ENCODE assay signal across 20 mouse cellular contexts in the genomic region with DNA sequence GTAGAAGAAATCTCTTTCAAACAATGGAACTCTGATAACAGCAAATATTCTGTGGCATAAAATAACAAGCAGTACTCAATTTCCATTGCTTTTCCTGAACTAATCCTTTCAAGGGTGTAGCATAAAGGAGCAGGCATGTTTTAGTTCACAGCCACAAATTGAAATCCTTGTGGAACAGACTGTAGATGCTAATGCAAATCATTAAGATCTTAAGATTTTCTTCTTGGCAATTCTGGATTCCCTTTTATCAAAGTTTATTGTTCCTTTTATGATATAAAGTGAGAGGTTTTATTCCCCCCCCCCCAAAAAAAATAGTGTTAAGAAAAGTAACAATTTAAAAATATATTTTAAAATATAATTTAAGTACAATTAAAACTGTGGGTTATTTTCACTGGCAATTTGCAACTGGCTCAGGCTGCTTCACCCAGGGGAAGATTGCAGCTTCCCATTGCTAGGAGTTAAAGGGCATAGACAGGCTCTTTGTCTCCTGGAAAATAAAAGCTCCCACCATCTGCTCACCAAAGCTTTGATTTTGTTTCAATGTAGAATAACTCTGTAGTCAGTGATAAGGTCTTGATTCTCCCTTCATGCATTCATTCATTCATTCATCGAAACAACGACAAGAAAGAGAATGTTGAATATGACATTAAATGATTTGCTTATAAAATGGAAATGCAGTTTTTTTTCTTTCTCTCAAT. TPM values are rescaled to one million over a fixed set of nuclear protein-coding genes. Genes with fewer than 3 reads are reported as not detected.
A peak's percentile ranks its signal among the peaks of the same experiment; 100 is the strongest.
DNase-seq lines count a peak whose midpoint lies in the region; ATAC-seq and TF ChIP-seq lines count a peak whose summit lies in the region.
"Had no signal": no experiment of that assay in that cellular context is flagged by ENCODE, and none has a peak within 500 bp of the region (broad histone marks: within the 10 kb centered on the region; RNA-seq: fewer than 3 reads in every experiment).

No protein-coding gene starts in this region.

- peak; percentile 52 for DNase-seq in embryo, embryonic 10.5 days (ENCODE audit: low spot score)
- DNase-seq in hindbrain, postnatal 0 days (ENCODE audit: low spot score) = peak; percentile 31
- no peak for DNase-seq in urinary bladder, postnatal 36 days (ENCODE audit: low spot score in 2 of 2)
- no peak for DNase-seq in kidney, postnatal 4 days
- DNase-seq in gastrocnemius, adult 18-20 months (ENCODE audit: low spot score) = no peak
- DNase-seq: B cell, adult 2 months; cerebellum, adult 11 months; gastrocnemius, postnatal 36 days; kidney, adult 8-10 months; lung, postnatal 14 days; right cerebral cortex, postnatal 14 days; thymus, postnatal 36 days had no signal

- H3K9ac ChIP-seq in forebrain, embryonic 15.5 days (replicated peaks) = no peak overlapping the region
- no peak overlapping the region for H3K9ac ChIP-seq in hindbrain, postnatal 0 days (replicated peaks; ENCODE audit: low read length)
- H3K9ac ChIP-seq in neural tube, embryonic 12.5 days = no peak overlapping the region
- H3K9ac ChIP-seq in kidney, embryonic 15.5 days = no peak overlapping the region
- H3K9ac ChIP-seq: embryonic facial prominence, embryonic 15.5 days; limb, embryonic 13.5 days; liver, embryonic 15.5 days had no signal

- no peak overlapping the region for H3K4me2 ChIP-seq in forebrain, embryonic 15.5 days (replicated peaks)
- no peak overlapping the region for H3K4me2 ChIP-seq in hindbrain, postnatal 0 days (ENCODE audit: low read depth, low read length)
- no peak overlapping the region for H3K4me2 ChIP-seq in neural tube, embryonic 12.5 days (replicated peaks)
- no peak overlapping the region for H3K4me2 ChIP-seq in kidney, embryonic 15.5 days
- H3K4me2 ChIP-seq: embryonic facial prominence, embryonic 15.5 days; limb, embryonic 13.5 days; liver, embryonic 15.5 days had no signal

- H3K4me3 ChIP-seq in forebrain, embryonic 15.5 days = no peak overlapping the region
- no peak overlapping the region for H3K4me3 ChIP-seq in hindbrain, postnatal 0 days (ENCODE audit: low read length)
- no peak overlapping the region for H3K4me3 ChIP-seq in neural tube, embryonic 12.5 days
- H3K4me3 ChIP-seq in kidney, embryonic 15.5 days (replicated peaks) = no peak overlapping the region
- H3K4me3 ChIP-seq: embryonic facial prominence, embryonic 15.5 days; limb, embryonic 13.5 days; liver, embryonic 15.5 days had no signal

- ATAC-seq in forebrain, embryonic 15.5 days (replicated peaks) = peak; percentile 82
- ATAC-seq in hindbrain, postnatal 0 days = no peak
- 0 out of 2 replicates have a peak, but pooled peaks have one; percentile 65 for ATAC-seq in neural tube, embryonic 12.5 days (ENCODE audit: low FRiP score, low read depth)
- ATAC-seq in kidney, embryonic 15.5 days (replicated peaks; ENCODE audit: low FRiP score) = no peak

- no peak for TF ChIP-seq CTCF in hindbrain, postnatal 0 days (IDR thresholded peaks at IDR 0.05; ENCODE audit: low read depth)

- 34% methylated on average over 2 of the region's 2 CpGs for WGBS in forebrain, embryonic 15.5 days
- 20% methylated on average over 2 of the region's 2 CpGs for WGBS in hindbrain, postnatal 0 days
- WGBS in neural tube, embryonic 12.5 days = 40% methylated on average over 2 of the region's 2 CpGs
- 91% methylated on average over 2 of the region's 2 CpGs for WGBS in kidney, embryonic 15.5 days

- peak overlapping the region; percentile 32 for H3K27ac ChIP-seq in forebrain, embryonic 15.5 days (replicated peaks)
- H3K27ac ChIP-seq in hindbrain, postnatal 0 days = no peak overlapping the region
- H3K27ac ChIP-seq in neural tube, embryonic 12.5 days = peak overlapping the region; percentile 11; the same call in 1 of the 2 replicates
- H3K27ac ChIP-seq in kidney, embryonic 15.5 days = no peak overlapping the region
- H3K27ac ChIP-seq: embryonic facial prominence, embryonic 15.5 days; limb, embryonic 13.5 days; liver, embryonic 15.5 days had no signal

- peaks cover 12% of the 10 kb centered on the region; the same call in 1 of the 2 replicates for H3K4me1 ChIP-seq in forebrain, embryonic 15.5 days
- no peaks in the 10 kb centered on the region for H3K4me1 ChIP-seq in hindbrain, postnatal 0 days (ENCODE audit: insufficient read depth, low read length)
- peaks cover 4% of the 10 kb centered on the region; the same call in 1 of the 2 replicates for H3K4me1 ChIP-seq in neural tube, embryonic 12.5 days
- H3K4me1 ChIP-seq in kidney, embryonic 15.5 days = no peaks in the 10 kb centered on the region
- H3K4me1 ChIP-seq: embryonic facial prominence, embryonic 15.5 days; limb, embryonic 13.5 days; liver, embryonic 15.5 days had no signal

- no peaks in the 10 kb centered on the region for H3K36me3 ChIP-seq in forebrain, embryonic 15.5 days
- H3K36me3 ChIP-seq in hindbrain, postnatal 0 days (ENCODE audit: insufficient read depth, low read length) = no peaks in the 10 kb centered on the region
- H3K36me3 ChIP-seq in neural tube, embryonic 12.5 days = no peaks in the 10 kb centered on the region
- H3K36me3 ChIP-seq in kidney, embryonic 15.5 days = no peaks in the 10 kb centered on the region
- H3K36me3 ChIP-seq: embryonic facial prominence, embryonic 15.5 days; limb, embryonic 13.5 days; liver, embryonic 15.5 days had no signal

- H3K27me3 ChIP-seq in forebrain, embryonic 15.5 days = no peaks in the 10 kb centered on the region
- no peaks in the 10 kb centered on the region for H3K27me3 ChIP-seq in hindbrain, postnatal 0 days (ENCODE audit: insufficient read depth, low read length)
- H3K27me3 ChIP-seq in neural tube, embryonic 12.5 days (replicated peaks) = no peaks in the 10 kb centered on the region
- H3K27me3 ChIP-seq in kidney, embryonic 15.5 days = no peaks in the 10 kb centered on the region
- H3K27me3 ChIP-seq: embryonic facial prominence, embryonic 15.5 days; limb, embryonic 13.5 days; liver, embryonic 15.5 days had no signal

- H3K9me3 ChIP-seq in forebrain, embryonic 15.5 days = no peaks in the 10 kb centered on the region
- H3K9me3 ChIP-seq in hindbrain, postnatal 0 days (ENCODE audit: low read length) = no peaks in the 10 kb centered on the region
- H3K9me3 ChIP-seq in neural tube, embryonic 12.5 days = no peaks in the 10 kb centered on the region
- no peaks in the 10 kb centered on the region for H3K9me3 ChIP-seq in kidney, embryonic 15.5 days (replicated peaks)
- H3K9me3 ChIP-seq: embryonic facial prominence, embryonic 15.5 days; limb, embryonic 13.5 days; liver, embryonic 15.5 days had no signal

RNA-seq across cellular contexts. Expression of gene Hdgfl1, which starts 24.1 kb away (rescaled TPM):
- not detected in 2 replicates for polyA plus RNA-seq in forebrain, embryonic 15.5 days (2015; fragmentation: Nextera tagmentation; extraction: Ambion mirVana)
- not detected in 2 replicates for total RNA-seq in hindbrain, postnatal 0 days (2014; rRNA removed)
- not detected in 2 replicates for polyA plus RNA-seq in hindbrain, postnatal 0 days (2015; fragmentation: Nextera tagmentation; extraction: Ambion mirVana)
- not detected in 2 replicates for polyA plus RNA-seq in neural tube, embryonic 12.5 days (2016; fragmentation: Nextera tagmentation; extraction: Ambion mirVana)
- not detected in 2 replicates for polyA plus RNA-seq in kidney, embryonic 15.5 days (2015; fragmentation: Nextera tagmentation; extraction: Ambion mirVana)
- not detected for total RNA-seq in gastrocnemius, adult 18-20 months (2021)
- total RNA-seq: gastrocnemius, postnatal 36 days; left cerebral cortex, adult 18-20 months had no signal
- polyA plus RNA-seq: embryonic facial prominence, embryonic 15.5 days; heart, embryonic 14.5 days; limb, embryonic 13.5 days; liver, embryonic 15.5 days had no signal

Comparison
In these comparisons a context has a peak if more than half of its experiments do, and no peak if none do; other contexts are left out.
1. DNase-seq: peak in embryo, embryonic 10.5 days (single experiment) and hindbrain, postnatal 0 days (single experiment); none in urinary bladder, postnatal 36 days (0 of 2), kidney, postnatal 4 days (0 of 2) and gastrocnemius, adult 18-20 months (single experiment).
2. ATAC-seq: peak in forebrain, embryonic 15.5 days (single experiment) and neural tube, embryonic 12.5 days (single experiment); none in hindbrain, postnatal 0 days (single experiment) and kidney, embryonic 15.5 days (single experiment).
3. H3K27ac ChIP-seq: peak in forebrain, embryonic 15.5 days (single experiment) and neural tube, embryonic 12.5 days (single experiment); none in hindbrain, postnatal 0 days (single experiment) and kidney, embryonic 15.5 days (single experiment).